Mouse (Mus musculus) brown adipose tissue, adult 24 weeks (tissue): ENCODE data around the gene Gm6890. TPM values are rescaled to one million over a fixed set of nuclear protein-coding genes. Genes with fewer than 3 reads are reported as not detected.
"Not testable (repeated sequence)": the region's sequence is repeated elsewhere in the genome, so short reads cannot be mapped to it uniquely, and the experiment has no call there.

ENCODE experiments used
- H3K27ac ChIP-seq: fragments of 200-500 bp; replicated peaks from 2 replicates; pipeline ENCODE4 v1.5.1; 2012; ENCODE audit warnings: low read depth, mild to moderate bottlenecking, low read length
- H3K4me1 ChIP-seq: fragments of 200-500 bp; 2 replicates; pipeline ENCODE4 v1.6.1; 2012; ENCODE audit warnings: low read length, mixed read lengths; ENCODE audit not compliant: control insufficient read depth, insufficient read depth, insufficient read length
- H3K4me3 ChIP-seq: fragments of 200-500 bp; 2 replicates; pipeline ENCODE4 v1.5.1; 2012; ENCODE audit warnings: low read depth, mild to moderate bottlenecking, low read length, moderate library complexity; ENCODE audit not compliant: insufficient read depth
- polyA plus RNA-seq: library from polyadenylated mRNA; stranded (reverse); fragments of >200 nt; gene quantifications from 2 replicates; pipeline ENCODE4 v1.2.4, GENCODE M21; 2012; ENCODE audit not compliant: missing spikeins, insufficient read depth, insufficient read length

The Gm6890 gene
- polyA plus RNA-seq = not detected in 2 replicates

- not testable (repeated sequence) for H3K4me3 ChIP-seq, H3K4me1 ChIP-seq, H3K27ac ChIP-seq
These were observed at the start of gene Gm6890 for GRCm38 (mm10) chrX:74740627-74741026. Gm6890 (plus strand) TSS chrX:74740927.

- H3K4me1 ChIP-seq, H3K27ac ChIP-seq, H3K4me3 ChIP-seq: not testable (repeated sequence)
These were observed 14.5 kb upstream of the Gm6890 start for GRCm38 (mm10) chrX:74726195-74726594.

- H3K27ac ChIP-seq, H3K4me1 ChIP-seq, H3K4me3 ChIP-seq: not testable (repeated sequence)
These were observed 30.0 kb downstream of the Gm6890 start for GRCm38 (mm10) chrX:74770715-74771114.

Other genes with a start within 250 kb of the Gm6890 start
- gene Olfr1326-ps1, start 166.0 kb upstream of the Gm6890 start, polyA plus RNA-seq = not detected in 2 replicates
- gene Olfr1325, start 148.2 kb upstream of the Gm6890 start, polyA plus RNA-seq = not detected in 2 replicates
- gene Gm5640, start 95.3 kb upstream of the Gm6890 start, polyA plus RNA-seq = not detected in 2 replicates
- gene Gm5936, start 96.3 kb downstream of the Gm6890 start, polyA plus RNA-seq = not detected in 2 replicates